In the genomic region with DNA sequence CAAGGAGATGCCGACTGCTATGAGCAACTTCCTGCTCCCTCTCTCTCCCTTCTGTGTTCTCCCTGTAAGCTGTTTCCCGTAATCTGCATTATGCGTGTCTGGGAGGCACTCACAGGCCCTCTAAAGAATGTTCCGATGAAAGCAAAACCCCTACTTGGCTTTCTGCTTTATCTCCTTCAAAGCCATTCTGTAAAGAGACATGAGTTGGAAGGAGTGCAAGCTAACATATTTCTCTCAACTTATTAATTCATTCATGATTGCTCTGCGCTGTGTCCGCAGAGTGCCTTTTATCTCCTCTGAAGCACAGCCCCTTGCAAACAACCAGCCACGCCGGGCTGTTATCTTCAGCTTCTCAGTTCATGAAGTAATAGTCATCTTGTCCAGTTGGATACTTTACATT, we compare ENCODE assay signal across 14 mouse cellular contexts.
DNase-seq lines count a peak whose midpoint lies in the region; ATAC-seq and TF ChIP-seq lines count a peak whose summit lies in the region.
"Had no signal": no experiment of that assay in that cellular context is flagged by ENCODE, and none has a peak within 500 bp of the region (broad histone marks: within the 10 kb centered on the region; RNA-seq: fewer than 3 reads in every experiment).

No protein-coding gene starts in this region.

- peak; percentile 94 for DNase-seq in heart, adult 11 months
- DNase-seq in heart, postnatal 25 days (ENCODE audit: low spot score): no peak
- DNase-seq in liver, postnatal 0 days: no peak
- DNase-seq in liver: no peak
- DNase-seq in heart, adult 8-10 months (ENCODE audit: low spot score): peak; percentile 44
- DNase-seq in heart, postnatal 4 days: peak; percentile 42
- DNase-seq in gastrocnemius, postnatal 10 days: no peak
- DNase-seq in left cerebral cortex, adult 8-10 months (ENCODE audit: low spot score in 2 of 2): no peak
- DNase-seq: cerebellum, adult 11-12 months; gastrocnemius, adult 2 months; thymus, postnatal 4 days had no signal

- no peaks in the 10 kb centered on the region for H3K9me3 ChIP-seq in liver, postnatal 0 days (ENCODE audit: low read length)
- H3K9me3 ChIP-seq: midbrain, embryonic 12.5 days had no signal

- H3K9ac ChIP-seq in liver, postnatal 0 days (replicated peaks): no peak overlapping the region
- H3K9ac ChIP-seq: midbrain, embryonic 12.5 days had no signal

- H3K4me2 ChIP-seq in liver, postnatal 0 days (ENCODE audit: low read depth, low read length): no peak overlapping the region
- H3K4me2 ChIP-seq: midbrain, embryonic 12.5 days had no signal

- intact Hi-C loops in heart, postnatal 25 days (cut with DNase I): no loop called here

- no peak for ATAC-seq in liver, postnatal 0 days
- ATAC-seq: forebrain, embryonic 14.5 days; inflammation-experienced regulatory T-cells, adult 6 months had no signal

- no peak overlapping the region for H3K27ac ChIP-seq in liver, postnatal 0 days (ENCODE audit: low read depth)
- H3K27ac ChIP-seq: gastrocnemius, adult 2 months; midbrain, embryonic 12.5 days had no signal

- H3K4me3 ChIP-seq in liver, postnatal 0 days (ENCODE audit: low read depth, low read length): no peak overlapping the region
- H3K4me3 ChIP-seq: gastrocnemius, adult 2 months; midbrain, embryonic 12.5 days had no signal

- H3K27me3 ChIP-seq in liver, postnatal 0 days (ENCODE audit: insufficient read depth, low read length): no peaks in the 10 kb centered on the region
- H3K27me3 ChIP-seq: midbrain, embryonic 12.5 days had no signal

- WGBS in liver, postnatal 0 days (ENCODE audit: insufficient replicate concordance): 68% methylated on average over 8 of the region's 8 CpGs

- no peak for TF ChIP-seq CTCF in liver, postnatal 0 days (IDR thresholded peaks at IDR 0.05; ENCODE audit: low read depth)

- no peaks in the 10 kb centered on the region for H3K4me1 ChIP-seq in liver, postnatal 0 days (ENCODE audit: insufficient read depth)
- H3K4me1 ChIP-seq: midbrain, embryonic 12.5 days had no signal

- no peaks in the 10 kb centered on the region for H3K36me3 ChIP-seq in liver, postnatal 0 days (replicated peaks; ENCODE audit: insufficient read depth, low read length)
- H3K36me3 ChIP-seq: midbrain, embryonic 12.5 days had no signal

- TF ChIP-seq EP300 in liver, postnatal 0 days (IDR thresholded peaks at IDR 0.05; ENCODE audit: low read depth): 0 out of 2 replicates have a peak, but pooled peaks have one; percentile 18

Comparison
In these comparisons a context has a peak if more than half of its experiments do, and no peak if none do; other contexts are left out.
1. DNase-seq: peak in heart, adult 11 months (single experiment), heart, adult 8-10 months (single experiment) and heart, postnatal 4 days (single experiment); none in heart, postnatal 25 days (single experiment), liver, postnatal 0 days (single experiment), liver (single experiment), gastrocnemius, postnatal 10 days (single experiment) and left cerebral cortex, adult 8-10 months (0 of 2).